Mouse (Mus musculus) CH12.LX (cell line): ENCODE measurements around the gene Pias1. TPM values are rescaled to one million over a fixed set of nuclear protein-coding genes. Genes with fewer than 3 reads are reported as not detected.

Experiments
- DNase-seq: peaks from one replicate; pipeline ENCODE4 v3.0.0-alpha.2; 2013; ENCODE audit errors: extremely low read depth
- H3K27ac ChIP-seq: 2 replicates; pipeline ENCODE4 v1.5.1; 2012; ENCODE audit warnings: low read depth, mild to moderate bottlenecking, control low read depth, moderate library complexity; ENCODE audit not compliant: insufficient read depth
- H3K27me3 ChIP-seq: replicated peaks from 2 replicates; pipeline ENCODE3; 2012; ENCODE audit warnings: inconsistent platforms
- H3K36me3 ChIP-seq, 2 experiments: replicated peaks in 1 of 2; 2 replicates each; pipeline versions ENCODE3 to v1.6.1; 2012; ENCODE audit warnings: inconsistent platforms in 1 of 2, low read length in 1 of 2, mild to moderate bottlenecking in 1 of 2, mixed read lengths in 1 of 2, moderate library complexity in 1 of 2; ENCODE audit not compliant: control insufficient read depth in 1 of 2, insufficient read depth in 1 of 2
- H3K4me1 ChIP-seq, 2 experiments: 2 replicates each; pipeline ENCODE4 v1.6.1; 2012; ENCODE audit warnings: inconsistent platforms in 1 of 2, moderate library complexity in 1 of 2; ENCODE audit not compliant: insufficient read depth in 2 of 2, control insufficient read depth in 1 of 2
- H3K4me2 ChIP-seq: 2 replicates; pipeline ENCODE4 v1.6.1; 2012; ENCODE audit warnings: low read depth, mild to moderate bottlenecking, control low read depth; ENCODE audit not compliant: poor library complexity, insufficient read depth, severe bottlenecking
- H3K4me3 ChIP-seq, 3 experiments: fragments of 150-350 bp in 1 of 3; sonication (generic) in 1 of 3; replicated peaks in 1 of 3; 2 replicates each; pipeline versions ENCODE3 to v1.5.1; 2011 to 2012; ENCODE audit warnings: low read depth in 2 of 3, low read length in 2 of 3, mild to moderate bottlenecking in 2 of 3, moderate library complexity in 2 of 3, control low read depth in 1 of 3, improper control_type of control experiment in 1 of 3, inconsistent platforms in 1 of 3, mixed read lengths in 1 of 3; ENCODE audit not compliant: poor library complexity in 1 of 3
- H3K79me2 ChIP-seq: replicated peaks from 2 replicates; pipeline ENCODE4 v1.6.1; 2012; ENCODE audit warnings: mild to moderate bottlenecking, moderate library complexity; ENCODE audit not compliant: control insufficient read depth, poor library complexity, insufficient read depth, severe bottlenecking; ENCODE audit errors: extremely low read depth
- H3K9ac ChIP-seq: 2 replicates; pipeline ENCODE4 v1.6.1; 2012; ENCODE audit warnings: low read depth, mild to moderate bottlenecking, control low read depth, moderate library complexity; ENCODE audit not compliant: insufficient read depth
- H3K9me3 ChIP-seq: replicated peaks from 2 replicates; pipeline ENCODE3; 2012; ENCODE audit warnings: low read length, inconsistent platforms, mixed read lengths
- BHLHE40 ChIP-seq: IDR thresholded peaks from 2 replicates; pipeline ENCODE4 v1.6.1; 2011; ENCODE audit warnings: mild to moderate bottlenecking, low read depth, low read length, improper control_type of control experiment
- CHD1 ChIP-seq: IDR thresholded peaks from 2 replicates; pipeline ENCODE4 v1.6.1; 2012; ENCODE audit warnings: low read depth, low read length, improper control_type of control experiment, inconsistent platforms
- CTCF ChIP-seq, 2 experiments: IDR thresholded peaks in 1 of 2; conservative IDR thresholded peaks in 1 of 2; 2 replicates each; pipeline ENCODE4 v1.5.1; 2011 to 2012; ENCODE audit warnings: low read depth in 2 of 2, low read length in 2 of 2, improper control_type of control experiment in 1 of 2, inconsistent platforms in 1 of 2, mild to moderate bottlenecking in 1 of 2, moderate library complexity in 1 of 2
- EP300 ChIP-seq: IDR thresholded peaks from 2 replicates; pipeline ENCODE4 v1.6.1; 2011; ENCODE audit warnings: low read length, improper control_type of control experiment
- GABPA ChIP-seq: IDR thresholded peaks from 2 replicates; pipeline ENCODE4 v1.6.1; 2012; ENCODE audit warnings: low read depth, low read length, improper control_type of control experiment, inconsistent platforms; ENCODE audit not compliant: insufficient replicate concordance
- IRF4 ChIP-seq: IDR thresholded peaks from 2 replicates; pipeline ENCODE4 v1.6.1; 2014; ENCODE audit warnings: low read depth, mild to moderate bottlenecking, inconsistent platforms, low read length, improper control_type of control experiment
- KAT2A ChIP-seq: IDR thresholded peaks from 2 replicates; pipeline ENCODE4 v1.6.1; 2012; ENCODE audit warnings: low read length, improper control_type of control experiment, inconsistent platforms; ENCODE audit not compliant: insufficient replicate concordance
- MEF2A ChIP-seq: IDR thresholded peaks from 2 replicates; pipeline ENCODE4 v1.6.1; 2014; ENCODE audit warnings: low read depth, mild to moderate bottlenecking, inconsistent platforms, low read length, improper control_type of control experiment, borderline replicate concordance
- NELFE ChIP-seq: IDR thresholded peaks from 2 replicates; pipeline ENCODE4 v1.6.1; 2011; ENCODE audit warnings: low read depth, low read length, improper control_type of control experiment
- NRF1 ChIP-seq: IDR thresholded peaks from 2 replicates; pipeline ENCODE4 v1.6.1; 2014; ENCODE audit warnings: low read depth, mild to moderate bottlenecking, inconsistent platforms, low read length, improper control_type of control experiment, moderate library complexity
- PAX5 ChIP-seq: IDR thresholded peaks from 2 replicates; pipeline ENCODE4 v1.6.1; 2012; ENCODE audit warnings: low read length, inconsistent platforms, mixed read lengths
- POLR2A ChIP-seq: IDR thresholded peaks from 2 replicates; pipeline ENCODE4 v1.6.1; 2011; ENCODE audit warnings: low read depth, mild to moderate bottlenecking, improper control_type of control experiment, low read length
- POLR2AphosphoS2 ChIP-seq: IDR thresholded peaks from 2 replicates; pipeline ENCODE4 v1.6.1; 2011; ENCODE audit warnings: low read depth, low read length, improper control_type of control experiment
- RAD21 ChIP-seq: IDR thresholded peaks from 2 replicates; pipeline ENCODE4 v1.6.1; 2011; ENCODE audit warnings: low read depth, mild to moderate bottlenecking, low read length, improper control_type of control experiment, moderate library complexity
- SIN3A ChIP-seq: IDR thresholded peaks from 2 replicates; pipeline ENCODE4 v1.6.1; 2012; ENCODE audit warnings: low read length, improper control_type of control experiment, inconsistent platforms
- TCF12 ChIP-seq: IDR thresholded peaks from 2 replicates; pipeline ENCODE4 v1.6.1; 2014; ENCODE audit warnings: low read depth, mild to moderate bottlenecking, inconsistent platforms, low read length, improper control_type of control experiment
- UBTF ChIP-seq: IDR thresholded peaks from 2 replicates; pipeline ENCODE4 v1.6.1; 2012; ENCODE audit warnings: low read depth, mild to moderate bottlenecking, inconsistent platforms, low read length, improper control_type of control experiment, moderate library complexity
- ZKSCAN1 ChIP-seq: IDR thresholded peaks from 2 replicates; pipeline ENCODE4 v1.6.1; 2012; ENCODE audit warnings: low read depth, inconsistent platforms, low read length, improper control_type of control experiment, borderline replicate concordance
- ZNF384 ChIP-seq: IDR thresholded peaks from 2 replicates; pipeline ENCODE4 v1.6.1; 2012; ENCODE audit warnings: low read depth, low read length, improper control_type of control experiment, inconsistent platforms
- dilution Hi-C: fragments of 300-500 bp; cut with MboI; formaldehyde crosslinking; loops from 2 replicates; pipeline ENCODE4 v1.14.3; 2020; ENCODE audit warnings: low sequenced_read_pairs; ENCODE audit not compliant: extremely low pct_unique_long_range_greater_than_20kb, extremely low pct_ligation_motif_present
- in situ Hi-C: fragments of 300-500 bp; cut with MboI; formaldehyde crosslinking; loops from 3 replicates; pipeline ENCODE4 v1.14.3; 2019; ENCODE audit warnings: low sequenced_read_pairs, low pct_ligation_motif_present, low pct_unique_long_range_greater_than_20kb, mixed read lengths
- polyA plus RNA-seq: library from polyadenylated mRNA; unstranded; fragments of >175 nt; gene quantifications from 2 replicates; pipeline ENCODE4 v1.2.1, GENCODE M21; 2012; ENCODE audit warnings: low read depth; ENCODE audit not compliant: insufficient read length
- total RNA-seq, 2 experiments: library from RNA; depleted of rRNA; stranded (reverse); fragments of 300-350 nt in 1 of 2; fragments of >200 nt in 1 of 2; gene quantifications; 2 replicates each; pipeline ENCODE4 v1.2.3; 2012 to 2014

The Pias1 gene
- total and polyA plus RNA-seq, 3 experiments, result 8.0 to 22.7 (median 11.9) TPM

GRCm38 (mm10) chr9:62924886-62925610, 62.7 kb downstream of the Pias1 start:
- H3K36me3 ChIP-seq, result peaks cover 6 to 39% of the 10 kb centered on the region in 2 experiments
- no peak overlapping the region for H3K27ac ChIP-seq
- H3K27me3 ChIP-seq, result no peaks in the 10 kb centered on the region
- H3K9ac ChIP-seq, result no peak overlapping the region
- TF ChIP-seq IRF4 (no peak), POLR2AphosphoS2 (no peak), GABPA (no peak), TCF12 (no peak), NRF1 (no peak), SIN3A (no peak)
- H3K9me3 ChIP-seq, result no peaks in the 10 kb centered on the region
- DNase-seq, result no peak
- H3K4me2 ChIP-seq, result no peak overlapping the region
- dilution Hi-C loops, result no loop called here
- peaks cover 4 to 39% of the 10 kb centered on the region in 2 experiments for H3K4me1 ChIP-seq
- H3K4me3 ChIP-seq, result no peak overlapping the region
- in situ Hi-C loops, result no loop called here
- peaks cover 21% of the 10 kb centered on the region for H3K79me2 ChIP-seq

DNA sequence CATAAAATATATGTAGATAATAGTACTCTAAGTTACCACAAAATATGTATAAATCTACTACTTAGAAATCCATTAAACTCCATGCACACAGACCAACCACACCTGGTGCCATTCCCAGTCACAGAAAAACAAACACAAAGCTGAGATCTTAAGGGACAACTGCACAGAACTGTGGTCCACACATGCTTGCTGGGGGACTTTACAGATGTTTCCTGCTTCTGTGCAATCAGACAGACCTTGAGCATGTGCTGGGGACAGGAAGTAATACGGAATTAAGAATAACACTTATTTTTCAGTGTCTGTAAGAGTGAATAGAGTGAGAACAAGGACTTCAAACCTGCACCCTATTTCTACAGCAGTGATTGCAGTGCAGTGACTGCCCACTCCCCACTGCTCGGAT, 66.8 kb downstream of the Pias1 start:
- H3K36me3 ChIP-seq, result peaks cover 22 to 48% of the 10 kb centered on the region in 2 experiments

GRCm38 (mm10) chr9:62917059-62917458, 70.7 kb downstream of the Pias1 start:
- in situ Hi-C loops (no loop called here), dilution Hi-C loops (no loop called here)
- no peak for TF ChIP-seq POLR2A
- no peak for TF ChIP-seq UBTF
- no peak for TF ChIP-seq RAD21
- TF ChIP-seq PAX5, result no peak
- TF ChIP-seq CHD1, result no peak
- no peak for TF ChIP-seq SIN3A
- TF ChIP-seq CTCF (conservative IDR thresholded peaks at IDR 0.05 in 1 of 2, IDR thresholded peaks at IDR 0.05 in 1 of 2; ENCODE audit: low read depth in 2 of 2, low read length in 2 of 2), result no peak
- TF ChIP-seq GABPA, result no peak
- no peak for TF ChIP-seq ZKSCAN1
- TF ChIP-seq ZNF384, result no peak
- no peak for TF ChIP-seq MEF2A
- TF ChIP-seq BHLHE40, result no peak
- TF ChIP-seq KAT2A, result no peak
- TF ChIP-seq EP300, result no peak
- no peak for TF ChIP-seq POLR2AphosphoS2
- no peaks in the 10 kb centered on the region for H3K27me3 ChIP-seq
- H3K36me3 ChIP-seq, result peaks cover 26 to 69% of the 10 kb centered on the region in 2 experiments
- H3K27ac ChIP-seq, result no peak overlapping the region
- no peak overlapping the region for H3K4me2 ChIP-seq
- H3K4me1 ChIP-seq, result peaks cover 7 to 31% of the 10 kb centered on the region in 2 experiments
- H3K79me2 ChIP-seq, result peaks cover 2% of the 10 kb centered on the region; the same call in 1 of the 2 replicates
- no peak overlapping the region for H3K9ac ChIP-seq
- H3K9me3 ChIP-seq, result peaks cover 5% of the 10 kb centered on the region
- DNase-seq, result no peak
- no peak overlapping the region for H3K4me3 ChIP-seq

More for the DNA sequence above, 66.8 kb downstream of the Pias1 start:
- no peak overlapping the region for H3K4me2 ChIP-seq
- no peak overlapping the region for H3K9ac ChIP-seq
- no peak overlapping the region for H3K4me3 ChIP-seq
- H3K79me2 ChIP-seq, result no peaks in the 10 kb centered on the region; the same call in 1 of the 2 replicates
- no peaks in the 10 kb centered on the region for H3K9me3 ChIP-seq
- H3K4me1 ChIP-seq, result peaks cover 3 to 33% of the 10 kb centered on the region in 2 experiments; a peak in 3 of 4 replicates
- in situ Hi-C loops, result no loop called here
- dilution Hi-C loops, result no loop called here
- H3K27ac ChIP-seq, result no peak overlapping the region
- TF ChIP-seq KAT2A, result no peak
- no peak for TF ChIP-seq SIN3A
- no peak for TF ChIP-seq NELFE
- no peak for TF ChIP-seq EP300
- no peak for TF ChIP-seq BHLHE40
- TF ChIP-seq, all 38 proteins: peak for 0
- no peak for DNase-seq
- H3K27me3 ChIP-seq, result no peaks in the 10 kb centered on the region
